Mouse (Mus musculus) hindbrain, postnatal 0 days (tissue): Measurements from ENCODE around the gene Fgf5. TPM values are rescaled to one million over a fixed set of nuclear protein-coding genes. Genes with fewer than 3 reads are reported as not detected.

Experiments used
- ATAC-seq: fragments of 200-750 bp; cut with Nextera tagmentation; 2 replicates; pipeline ENCODE4 v1.8.0; 2017; ENCODE audit warnings: mild to moderate bottlenecking, moderate TSS enrichment, moderate library complexity
- DNase-seq: peaks from one replicate; pipeline ENCODE4 v3.0.0-alpha.2; 2015; ENCODE audit warnings: low spot score
- H3K27ac ChIP-seq: fragments of 300-500 bp; sonication (generic); 2 replicates; pipeline ENCODE4 v1.5.1; 2014; ENCODE audit warnings: mild to moderate bottlenecking
- H3K27me3 ChIP-seq: fragments of 300-500 bp; sonication (generic); 2 replicates; pipeline ENCODE4 v1.6.1; 2014; ENCODE audit warnings: low read length, mixed read lengths; ENCODE audit not compliant: insufficient read depth
- H3K36me3 ChIP-seq: fragments of 300-500 bp; sonication (generic); 2 replicates; pipeline ENCODE4 v1.6.1; 2014; ENCODE audit warnings: low read length, mixed read lengths; ENCODE audit not compliant: insufficient read depth
- H3K4me1 ChIP-seq: fragments of 300-500 bp; sonication (generic); 2 replicates; pipeline ENCODE4 v1.6.1; 2014; ENCODE audit warnings: antibody characterized with exemption, low read length, mixed read lengths; ENCODE audit not compliant: insufficient read depth
- H3K4me2 ChIP-seq: fragments of 300-500 bp; sonication (generic); 2 replicates; pipeline ENCODE4 v1.6.1; 2014; ENCODE audit warnings: low read depth, mild to moderate bottlenecking, low read length, moderate library complexity, mixed read lengths
- H3K4me3 ChIP-seq: fragments of 300-500 bp; sonication (generic); 2 replicates; pipeline ENCODE4 v1.5.1; 2014; ENCODE audit warnings: low read length
- H3K9ac ChIP-seq: fragments of 300-500 bp; sonication (generic); replicated peaks from 2 replicates; pipeline ENCODE4 v1.6.1; 2014; ENCODE audit warnings: mild to moderate bottlenecking, low read length, moderate library complexity, mixed read lengths
- H3K9me3 ChIP-seq: fragments of 300-500 bp; sonication (generic); 2 replicates; pipeline ENCODE4 v1.6.1; 2016; ENCODE audit warnings: low read length, mixed read lengths
- CTCF ChIP-seq: IDR thresholded peaks from 2 replicates; pipeline ENCODE4 v1.5.1; 2016; ENCODE audit warnings: antibody characterized with exemption, control low read depth, low read depth
- WGBS: fragments of 180-500 bp; shearing (Covaris S2); extraction: QIAGEN DNeasy Blood & Tissue Kit; methylation state at CpG from one replicate; pipeline ENCODE4 v1.1.7; 2014; 5-methylcytosine and 5-hydroxymethylcytosine counted together
- polyA plus RNA-seq: library from polyadenylated mRNA; unstranded; fragments of >200 nt; fragmentation: Nextera tagmentation; extraction: Ambion mirVana; gene quantifications from 2 replicates; pipeline ENCODE4 v1.2.1, GENCODE M21; 2015
- total RNA-seq: library from RNA; depleted of rRNA; stranded (reverse); fragments of >200 nt; gene quantifications from 2 replicates; pipeline ENCODE4 v1.2.3, GENCODE M21; 2014; rRNA removed

Gene Fgf5
- total RNA-seq (3.5 and 5.1 TPM in 2 replicates), polyA plus RNA-seq (6.4 and 6.8 TPM in 2 replicates)

DNA sequence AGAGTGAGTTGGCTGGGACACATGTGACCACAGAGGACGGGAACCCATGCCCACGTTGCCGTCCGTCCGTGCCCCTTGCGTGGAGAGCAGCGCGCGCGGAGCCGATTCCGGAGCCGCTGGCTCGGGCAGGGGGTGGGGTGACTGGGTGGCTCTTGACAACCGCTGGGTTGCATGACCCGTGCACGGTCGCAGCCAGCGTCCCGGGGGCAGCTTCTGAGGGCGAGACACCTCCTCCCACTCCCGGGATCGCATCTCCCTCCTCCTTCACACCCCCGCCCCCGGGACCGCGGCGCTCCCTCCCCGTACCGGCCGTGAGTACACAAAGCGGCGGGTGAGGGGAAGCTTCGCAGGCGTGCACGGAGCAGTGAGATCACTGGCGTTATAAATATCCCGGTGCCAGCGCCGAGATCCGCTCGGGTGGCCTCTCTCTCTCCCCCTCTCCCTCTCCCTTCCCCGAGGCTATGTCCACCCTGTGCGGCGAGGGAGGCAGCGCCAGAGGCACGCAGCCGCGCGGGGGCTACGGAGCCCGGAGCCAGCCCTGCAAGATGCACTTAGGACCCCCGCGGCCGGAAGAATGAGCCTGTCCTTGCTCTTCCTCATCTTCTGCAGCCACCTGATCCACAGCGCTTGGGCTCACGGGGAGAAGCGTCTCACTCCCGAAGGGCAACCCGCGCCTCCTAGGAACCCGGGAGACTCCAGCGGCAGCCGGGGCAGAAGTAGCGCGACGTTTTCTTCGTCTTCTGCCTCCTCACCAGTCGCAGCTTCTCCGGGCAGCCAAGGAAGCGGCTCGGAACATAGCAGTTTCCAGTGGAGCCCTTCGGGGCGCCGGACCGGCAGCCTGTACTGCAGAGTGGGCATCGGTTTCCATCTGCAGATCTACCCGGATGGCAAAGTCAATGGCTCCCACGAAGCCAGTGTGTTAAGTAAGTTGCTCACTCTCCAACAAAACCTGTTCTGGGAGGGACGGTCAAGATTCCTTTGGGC is at the start of gene Fgf5:
Gene Fgf5, plus strand, starts transcription at position 347 of the 984 bp plus-strand sequence.
- H3K4me1 ChIP-seq: no peaks in the 10 kb centered on the region
- peak within 1 kb of the TSS; percentile 70 for H3K4me3 ChIP-seq
- H3K27me3 ChIP-seq: peaks cover 9% of the 10 kb centered on the region; the same call in 1 of the 2 replicates
- peak within 1 kb of the TSS; percentile 63 for H3K9ac ChIP-seq
- H3K4me2 ChIP-seq: peak within 1 kb of the TSS; percentile 97
- under 1% methylated on average over 73 of the region's 80 CpGs for WGBS
- peak; percentile 84 for ATAC-seq
- H3K27ac ChIP-seq: peak within 1 kb of the TSS; percentile 38
- no peaks in the 10 kb centered on the region for H3K9me3 ChIP-seq
- no peak for TF ChIP-seq CTCF
- DNase-seq: peak; percentile 48
- H3K36me3 ChIP-seq: no peaks in the 10 kb centered on the region

DNA sequence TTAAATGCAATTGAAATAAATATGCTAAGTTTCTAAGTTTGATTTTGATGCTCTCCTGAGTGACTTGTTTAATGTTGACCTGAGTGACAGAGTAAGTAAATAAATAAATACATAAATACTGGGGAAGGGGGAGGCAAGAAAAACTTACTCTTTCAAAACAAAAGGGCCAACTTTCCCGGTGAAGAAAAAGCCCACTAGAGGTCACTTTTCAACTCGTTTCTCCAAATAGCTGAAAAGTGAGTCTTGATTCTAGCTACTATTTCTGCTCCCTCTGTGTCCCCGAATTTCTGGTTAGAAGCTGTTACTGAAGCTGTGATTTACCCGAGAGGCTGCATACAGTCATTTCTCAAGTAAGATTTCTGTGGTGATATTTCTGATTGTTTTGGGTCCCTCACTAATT is 41.5 kb upstream of the Fgf5 start:
- H3K9ac ChIP-seq: no peak overlapping the region
- H3K4me3 ChIP-seq: no peak overlapping the region
- no peak overlapping the region for H3K4me2 ChIP-seq
- no peaks in the 10 kb centered on the region for H3K27me3 ChIP-seq
- no peaks in the 10 kb centered on the region for H3K36me3 ChIP-seq
- no peaks in the 10 kb centered on the region for H3K4me1 ChIP-seq
- ATAC-seq (no peak), DNase-seq (no peak)
- 74% methylated on average over 4 of the region's 4 CpGs for WGBS
- H3K27ac ChIP-seq: no peak overlapping the region
- TF ChIP-seq CTCF: no peak
- H3K9me3 ChIP-seq: no peaks in the 10 kb centered on the region

DNA sequence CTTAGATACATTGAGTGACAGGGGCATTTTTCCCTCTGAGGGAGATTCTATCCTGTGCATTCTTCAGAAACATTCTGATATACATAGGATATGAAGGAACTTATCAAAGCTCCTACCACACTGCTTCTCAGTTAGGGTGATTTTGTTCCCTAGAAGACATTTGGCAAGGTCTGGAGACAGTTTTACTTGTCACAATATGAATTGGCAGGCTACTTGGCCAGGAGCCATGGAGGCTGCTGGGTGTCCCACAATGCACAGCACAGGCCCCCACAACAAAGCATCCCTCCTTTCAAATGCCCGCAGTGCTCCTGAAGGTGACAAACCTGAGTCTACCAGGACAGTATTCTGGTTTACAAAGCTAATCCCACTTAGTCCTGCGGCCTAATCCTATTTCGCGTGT is 32.0 kb upstream of the Fgf5 start:
- Histone ChIP-seq H3K27me3 (no peaks in the 10 kb centered on the region), H3K9ac (no peak overlapping the region), H3K36me3 (no peaks in the 10 kb centered on the region), H3K27ac (no peak overlapping the region), H3K4me3 (no peak overlapping the region), H3K4me1 (no peaks in the 10 kb centered on the region), H3K4me2 (no peak overlapping the region), H3K9me3 (no peaks in the 10 kb centered on the region)
- DNase-seq: peak; percentile 56
- TF ChIP-seq CTCF: no peak
- 70% methylated on average over 4 of the region's 4 CpGs for WGBS
- ATAC-seq: no peak

DNA sequence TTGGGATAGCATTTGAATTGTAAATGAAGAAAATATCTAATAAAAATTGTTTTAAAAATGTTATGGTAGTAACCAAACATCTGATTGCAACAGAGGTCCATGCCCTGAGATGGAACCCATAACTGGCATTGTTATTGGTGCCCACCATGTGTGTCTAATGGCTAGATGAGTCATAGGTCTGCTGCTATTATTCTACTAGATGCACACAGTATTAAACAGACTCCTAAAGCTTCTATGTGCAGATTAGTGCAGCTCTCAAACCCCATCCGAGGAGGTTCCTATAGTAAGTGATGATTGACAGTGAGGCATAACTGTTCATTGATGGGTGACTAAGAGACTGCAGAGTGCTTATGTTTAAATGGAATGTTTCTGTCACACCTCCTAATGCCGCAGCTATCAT is 27.3 kb upstream of the Fgf5 start:
- H3K4me2 ChIP-seq: no peak overlapping the region
- H3K4me3 ChIP-seq: no peak overlapping the region
- no peak for DNase-seq
- WGBS: 75% methylated on average over 2 of the region's 2 CpGs
- ATAC-seq: no peak
- no peaks in the 10 kb centered on the region for H3K27me3 ChIP-seq
- TF ChIP-seq CTCF: no peak
- no peaks in the 10 kb centered on the region for H3K4me1 ChIP-seq
- H3K36me3 ChIP-seq: no peaks in the 10 kb centered on the region
- H3K9ac ChIP-seq: no peak overlapping the region
- H3K9me3 ChIP-seq: no peaks in the 10 kb centered on the region
- H3K27ac ChIP-seq: no peak overlapping the region

DNA sequence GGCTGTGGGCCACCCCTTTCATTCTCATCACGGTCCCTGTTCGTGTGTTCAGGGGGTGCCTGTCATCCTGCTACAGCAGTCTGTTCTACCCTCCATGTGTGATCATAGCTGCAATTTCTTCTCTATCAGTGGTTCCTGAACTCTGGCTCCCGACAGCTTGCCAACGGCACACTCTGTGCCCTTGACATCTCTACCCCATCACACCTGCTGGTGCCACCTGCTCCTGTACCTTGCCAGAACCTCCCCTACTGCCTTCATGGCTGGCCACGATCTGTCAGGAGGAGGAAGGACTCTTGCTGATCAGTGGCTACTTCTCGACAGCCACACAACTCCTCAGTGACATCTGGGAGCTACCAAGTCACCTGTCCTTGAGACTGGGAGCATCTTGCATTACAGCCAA is 24.5 kb upstream of the Fgf5 start:
- H3K36me3 ChIP-seq: no peaks in the 10 kb centered on the region
- ATAC-seq: peak; percentile 85
- peak; percentile 41 for DNase-seq

DNA sequence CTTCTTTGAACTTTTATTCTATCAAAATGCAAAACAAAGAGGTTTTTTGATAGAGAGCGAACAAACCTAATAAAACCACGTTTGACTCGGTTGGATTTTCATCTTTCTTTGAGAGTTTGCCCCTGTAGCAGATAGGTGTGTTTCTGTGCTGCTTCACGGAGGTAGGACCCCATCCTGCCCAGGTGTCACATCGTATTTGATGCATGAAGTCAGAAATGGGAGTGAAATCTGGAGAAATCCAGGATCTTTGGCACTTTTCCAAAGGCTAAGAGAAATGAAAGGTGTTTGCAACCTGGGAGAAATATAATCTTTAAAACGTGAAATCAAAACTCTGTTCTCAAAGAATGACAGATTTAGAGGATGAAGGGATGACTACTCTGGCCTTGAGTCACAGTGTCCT is 15.5 kb upstream of the Fgf5 start:
- no peak overlapping the region for H3K4me2 ChIP-seq
- no peak for TF ChIP-seq CTCF
- H3K9ac ChIP-seq: no peak overlapping the region
- H3K9me3 ChIP-seq: no peaks in the 10 kb centered on the region
- 78% methylated on average over 6 of the region's 6 CpGs for WGBS
- no peaks in the 10 kb centered on the region for H3K4me1 ChIP-seq
- no peak overlapping the region for H3K27ac ChIP-seq
- H3K27me3 ChIP-seq: no peaks in the 10 kb centered on the region
- ATAC-seq: no peak
- H3K4me3 ChIP-seq: no peak overlapping the region
- H3K36me3 ChIP-seq: no peaks in the 10 kb centered on the region
- DNase-seq: peak; percentile 25

More for the DNA sequence above, 24.5 kb upstream of the Fgf5 start:
- Histone ChIP-seq H3K27me3 (no peaks in the 10 kb centered on the region), H3K9ac (no peak overlapping the region), H3K9me3 (no peaks in the 10 kb centered on the region), H3K4me2 (no peak overlapping the region), H3K27ac (no peak overlapping the region), H3K4me1 (no peaks in the 10 kb centered on the region), H3K4me3 (no peak overlapping the region)
- 57% methylated on average over 6 of the region's 6 CpGs for WGBS
- TF ChIP-seq CTCF: no peak
